Mouse (Mus musculus): Measurements from ENCODE around the gene Olfm2.

- no peak for TF ChIP-seq POLR2A (IDR thresholded peaks at IDR 0.05; ENCODE audit: low read depth, low read length)
- TF ChIP-seq CTCF (IDR thresholded peaks at IDR 0.05; ENCODE audit: extremely low read depth, insufficient read length, insufficient replicate concordance, low read depth, low read length), result no peak
Observed at GRCm38 (mm10) chr9:20677892-20678291, 68.3 kb downstream of the Olfm2 start.
